Mouse (Mus musculus): ENCODE results near the gene Tmco5. TPM values are rescaled to one million over a fixed set of nuclear protein-coding genes. Genes with fewer than 3 reads are reported as not detected.
"Not testable (repeated sequence)": the region's sequence is repeated elsewhere in the genome, so short reads cannot be mapped to it uniquely, and the experiment has no call there.

Gene Tmco5
- total RNA-seq, 1 experiment, result not detected

- H3K4me1 ChIP-seq (ENCODE audit: control insufficient read depth in 2 of 2, insufficient read depth in 2 of 2, low read length in 2 of 2, poor library complexity in 1 of 2), result no peaks in the 10 kb centered on the region
- TF ChIP-seq CHD2 (IDR thresholded peaks at IDR 0.05; ENCODE audit: low read depth, low read length) (no peak), ZNF384 (IDR thresholded peaks at IDR 0.05; ENCODE audit: low read depth, low read length) (no peak), MAFK (IDR thresholded peaks at IDR 0.05; ENCODE audit: insufficient read depth, low read depth, low read length) (no peak), HCFC1 (IDR thresholded peaks at IDR 0.05; ENCODE audit: borderline replicate concordance, insufficient read depth, low read length) (no peak), ZC3H11A (IDR thresholded peaks at IDR 0.05; ENCODE audit: borderline replicate concordance, low read depth, low read length) (no peak)
- in situ Hi-C loops (cut with MboI; ENCODE audit: low sequenced_read_pairs in 2 of 2, unreplicated experiment in 2 of 2), result no loop called here
These were observed 45.2 kb downstream of the Tmco5 start for GRCm38 (mm10) chr2:116923684-116924083.

GRCm38 (mm10) chr2:116924292-116924691 lies 45.8 kb downstream of the Tmco5 start:
- Histone ChIP-seq H3K27ac (ENCODE audit: insufficient read depth, low read depth, low read length, poor library complexity, severe bottlenecking) (no peak overlapping the region), H3K36me3 (ENCODE audit: control insufficient read depth, insufficient read depth, low read length, poor library complexity, severe bottlenecking) (no peaks in the 10 kb centered on the region), H3K4me3 (ENCODE audit: insufficient read depth in 1 of 2, low read depth in 1 of 2, low read length in 2 of 2, poor library complexity in 1 of 2, severe bottlenecking in 1 of 2) (no peak overlapping the region), H3K4me1 (ENCODE audit: control insufficient read depth in 2 of 2, insufficient read depth in 2 of 2, low read length in 2 of 2, poor library complexity in 1 of 2) (no peaks in the 10 kb centered on the region), H3K9ac (ENCODE audit: insufficient read depth, low read depth, low read length, poor library complexity, severe bottlenecking) (no peak overlapping the region), H3K9me3 (ENCODE audit: control insufficient read depth, insufficient read depth, low read depth, low read length) (no peaks in the 10 kb centered on the region)
- no peak for DNase-seq (ENCODE audit: low read depth, low spot score)
- TF ChIP-seq MAFK (IDR thresholded peaks at IDR 0.05; ENCODE audit: insufficient read depth, low read depth, low read length), result no peak
- TF ChIP-seq HCFC1 (IDR thresholded peaks at IDR 0.05; ENCODE audit: borderline replicate concordance, insufficient read depth, low read length), result no peak
- TF ChIP-seq ZC3H11A (IDR thresholded peaks at IDR 0.05; ENCODE audit: borderline replicate concordance, low read depth, low read length), result no peak
- TF ChIP-seq CHD2 (IDR thresholded peaks at IDR 0.05; ENCODE audit: low read depth, low read length), result no peak
- TF ChIP-seq ZNF384 (IDR thresholded peaks at IDR 0.05; ENCODE audit: low read depth, low read length), result no peak
- in situ Hi-C loops (cut with MboI; ENCODE audit: low sequenced_read_pairs in 2 of 2, unreplicated experiment in 2 of 2), result no loop called here

More at GRCm38 (mm10) chr2:116923684-116924083, 45.2 kb downstream of the Tmco5 start:
- Histone ChIP-seq H3K9ac (ENCODE audit: insufficient read depth, low read depth, low read length, poor library complexity, severe bottlenecking) (no peak overlapping the region), H3K4me3 (ENCODE audit: insufficient read depth in 1 of 2, low read depth in 1 of 2, low read length in 2 of 2, poor library complexity in 1 of 2, severe bottlenecking in 1 of 2) (no peak overlapping the region), H3K9me3 (ENCODE audit: control insufficient read depth, insufficient read depth, low read depth, low read length) (no peaks in the 10 kb centered on the region), H3K36me3 (ENCODE audit: control insufficient read depth, insufficient read depth, low read length, poor library complexity, severe bottlenecking) (no peaks in the 10 kb centered on the region), H3K27ac (ENCODE audit: insufficient read depth, low read depth, low read length, poor library complexity, severe bottlenecking) (no peak overlapping the region)
- DNase-seq (ENCODE audit: low read depth, low spot score), result no peak

- no peak for DNase-seq (ENCODE audit: low read depth, low spot score)
- in situ Hi-C loops (cut with MboI; ENCODE audit: low sequenced_read_pairs in 2 of 2, unreplicated experiment in 2 of 2), result no loop called here
- Histone ChIP-seq H3K9ac (ENCODE audit: insufficient read depth, low read depth, low read length, poor library complexity, severe bottlenecking) (no peak overlapping the region), H3K4me1 (ENCODE audit: control insufficient read depth in 2 of 2, insufficient read depth in 2 of 2, low read length in 2 of 2, poor library complexity in 1 of 2) (no peaks in the 10 kb centered on the region), H3K4me3 (ENCODE audit: insufficient read depth in 1 of 2, low read depth in 1 of 2, low read length in 2 of 2, poor library complexity in 1 of 2, severe bottlenecking in 1 of 2) (no peak overlapping the region), H3K36me3 (ENCODE audit: control insufficient read depth, insufficient read depth, low read length, poor library complexity, severe bottlenecking) (no peaks in the 10 kb centered on the region), H3K27ac (ENCODE audit: insufficient read depth, low read depth, low read length, poor library complexity, severe bottlenecking) (no peak overlapping the region), H3K9me3 (ENCODE audit: control insufficient read depth, insufficient read depth, low read depth, low read length) (no peaks in the 10 kb centered on the region)
- TF ChIP-seq MAFK (IDR thresholded peaks at IDR 0.05; ENCODE audit: insufficient read depth, low read depth, low read length) (no peak), CHD2 (IDR thresholded peaks at IDR 0.05; ENCODE audit: low read depth, low read length) (no peak), ZNF384 (IDR thresholded peaks at IDR 0.05; ENCODE audit: low read depth, low read length) (no peak), ZC3H11A (IDR thresholded peaks at IDR 0.05; ENCODE audit: borderline replicate concordance, low read depth, low read length) (no peak), HCFC1 (IDR thresholded peaks at IDR 0.05; ENCODE audit: borderline replicate concordance, insufficient read depth, low read length) (no peak)
These were observed 46.7 kb downstream of the Tmco5 start for GRCm38 (mm10) chr2:116925230-116925629.

GRCm38 (mm10) chr2:116932218-116932617 lies 53.7 kb downstream of the Tmco5 start:
- H3K36me3 ChIP-seq (ENCODE audit: control insufficient read depth, insufficient read depth, low read length, poor library complexity, severe bottlenecking), result no peaks in the 10 kb centered on the region
- peaks cover 3 to 5% of the 10 kb centered on the region in 2 experiments; a peak in 3 of 4 replicates for H3K4me1 ChIP-seq (ENCODE audit: control insufficient read depth in 2 of 2, insufficient read depth in 2 of 2, low read length in 2 of 2, poor library complexity in 1 of 2)
- H3K27ac ChIP-seq (ENCODE audit: insufficient read depth, low read depth, low read length, poor library complexity, severe bottlenecking), result no peak overlapping the region
- no peak overlapping the region for H3K4me3 ChIP-seq (ENCODE audit: insufficient read depth in 1 of 2, low read depth in 1 of 2, low read length in 2 of 2, poor library complexity in 1 of 2, severe bottlenecking in 1 of 2)
- DNase-seq (ENCODE audit: low read depth, low spot score), result no peak
- TF ChIP-seq ZNF384 (IDR thresholded peaks at IDR 0.05; ENCODE audit: low read depth, low read length), result no peak
- TF ChIP-seq MAFK (IDR thresholded peaks at IDR 0.05; ENCODE audit: insufficient read depth, low read depth, low read length), result no peak
- TF ChIP-seq CHD2 (IDR thresholded peaks at IDR 0.05; ENCODE audit: low read depth, low read length), result no peak
- no peak for TF ChIP-seq HCFC1 (IDR thresholded peaks at IDR 0.05; ENCODE audit: borderline replicate concordance, insufficient read depth, low read length)
- no peak for TF ChIP-seq ZC3H11A (IDR thresholded peaks at IDR 0.05; ENCODE audit: borderline replicate concordance, low read depth, low read length)
- no peaks in the 10 kb centered on the region for H3K9me3 ChIP-seq (ENCODE audit: control insufficient read depth, insufficient read depth, low read depth, low read length)
- no peak overlapping the region for H3K9ac ChIP-seq (ENCODE audit: insufficient read depth, low read depth, low read length, poor library complexity, severe bottlenecking)
- in situ Hi-C loops (cut with MboI; ENCODE audit: low sequenced_read_pairs in 2 of 2, unreplicated experiment in 2 of 2), result no loop called here

- in situ Hi-C loops (cut with MboI; ENCODE audit: low sequenced_read_pairs in 2 of 2, unreplicated experiment in 2 of 2); H3K4me3 ChIP-seq (ENCODE audit: insufficient read depth in 1 of 2, low read depth in 1 of 2, low read length in 2 of 2, poor library complexity in 1 of 2, severe bottlenecking in 1 of 2); H3K4me1 ChIP-seq (ENCODE audit: control insufficient read depth in 2 of 2, insufficient read depth in 2 of 2, low read length in 2 of 2, poor library complexity in 1 of 2); DNase-seq (ENCODE audit: low read depth, low spot score); H3K9ac ChIP-seq (ENCODE audit: insufficient read depth, low read depth, low read length, poor library complexity, severe bottlenecking); H3K27ac ChIP-seq (ENCODE audit: insufficient read depth, low read depth, low read length, poor library complexity, severe bottlenecking); H3K36me3 ChIP-seq (ENCODE audit: control insufficient read depth, insufficient read depth, low read length, poor library complexity, severe bottlenecking); H3K9me3 ChIP-seq (ENCODE audit: control insufficient read depth, insufficient read depth, low read depth, low read length): not testable (repeated sequence)
These were observed 55.7 kb downstream of the Tmco5 start for GRCm38 (mm10) chr2:116934236-116934635.

Measured in ES-E14 (cell line).